ENCODE assay signal across 9 mouse cellular contexts in genomic region chr8:94785247-94785985, GRCm38 (mm10). TPM values are rescaled to one million over a fixed set of nuclear protein-coding genes. Genes with fewer than 3 reads are reported as not detected.
DNase-seq lines count a peak whose midpoint lies in the region; ATAC-seq and TF ChIP-seq lines count a peak whose summit lies in the region.
"Had no signal": no experiment of that assay in that cellular context is flagged by ENCODE, and none has a peak within 500 bp of the region (broad histone marks: within the 10 kb centered on the region; RNA-seq: fewer than 3 reads in every experiment).

No protein-coding gene starts in this region.

- TF ChIP-seq CTCF in layer of hippocampus, adult 2 months (conservative IDR thresholded peaks at IDR 0.05): peak; percentile 72
- peak; percentile 74 for TF ChIP-seq CTCF in liver, adult 2 months (IDR thresholded peaks at IDR 0.05; ENCODE audit: low read depth, low read length)

- no peak overlapping the region for H3K27ac ChIP-seq in layer of hippocampus, adult 2 months
- no peak overlapping the region for H3K27ac ChIP-seq in liver, adult 2 months (replicated peaks; ENCODE audit: insufficient read depth, low read depth, low read length)
- H3K27ac ChIP-seq: neural tube, embryonic 12.5 days had no signal

- H3K27me3 ChIP-seq in liver, adult 2 months (ENCODE audit: control insufficient read depth, insufficient read depth, low read length): no peaks in the 10 kb centered on the region
- H3K27me3 ChIP-seq: neural tube, embryonic 12.5 days had no signal

- H3K4me3 ChIP-seq in layer of hippocampus, adult 2 months: no peak overlapping the region
- H3K4me3 ChIP-seq in liver, adult 2 months (ENCODE audit: insufficient read depth, low read depth, low read length): no peak overlapping the region
- H3K4me3 ChIP-seq: neural tube, embryonic 12.5 days had no signal

- 63% methylated on average over 12 of the region's 12 CpGs for WGBS in liver, adult 2 months

- ATAC-seq in erythroblast, adult 5-6 weeks (replicated peaks; ENCODE audit: low FRiP score, poor library complexity, severe bottlenecking): peak; percentile 58

- no peaks in the 10 kb centered on the region for H3K79me2 ChIP-seq in liver, adult 2 months (ENCODE audit: control insufficient read depth, insufficient read depth, low read length)

- H3K4me1 ChIP-seq in liver, adult 2 months (ENCODE audit: control insufficient read depth, insufficient read depth, low read length): no peaks in the 10 kb centered on the region

- H3K9ac ChIP-seq in liver, adult 2 months (ENCODE audit: low read depth, low read length): no peak overlapping the region
- H3K9ac ChIP-seq: neural tube, embryonic 12.5 days had no signal

- no peak for TF ChIP-seq POLR2A in liver, adult 2 months (IDR thresholded peaks at IDR 0.05; ENCODE audit: extremely low read depth, insufficient read depth, low read length)

- no peak for DNase-seq in layer of hippocampus, adult 2 months (ENCODE audit: low spot score in 2 of 2)
- no peak for DNase-seq in layer of hippocampus, adult 9-10 months (ENCODE audit: low spot score)
- DNase-seq in NIH3T3 (ENCODE audit: low read depth): peak; percentile 71
- peak; percentile 61 for DNase-seq in liver, adult 2 months (ENCODE audit: extremely low read depth, low read depth, low spot score)
- DNase-seq in spleen, postnatal 10 days (ENCODE audit: low spot score in 2 of 2): peak; percentile 74 to 87
- DNase-seq in layer of hippocampus, postnatal 25 days (ENCODE audit: extremely low spot score in 1 of 2, low spot score in 1 of 2): no peak
- DNase-seq in left cerebral cortex, postnatal 14 days (ENCODE audit: low spot score in 2 of 2): no peak

- intact Hi-C loops in left cerebral cortex, postnatal 14 days (cut with DNase I): no loop called here

- no peaks in the 10 kb centered on the region for H3K36me3 ChIP-seq in liver, adult 2 months (ENCODE audit: control insufficient read depth, insufficient read depth, low read length)
- H3K36me3 ChIP-seq: neural tube, embryonic 12.5 days had no signal

RNA-seq across cellular contexts. Expression of gene Cx3cl1, which starts 13.6 kb away (rescaled TPM):
- 100 to 1,000 TPM; 396 to 397 TPM for total RNA-seq in layer of hippocampus, adult 2 months (2021)
- total RNA-seq in erythroblast, adult 5-6 weeks (2015; ENCODE audit: low replicate concordance): 0.63 TPM in 1 of 2 replicates, not detected in the other
- 0.77 and 2.4 TPM in 2 replicates for total RNA-seq in erythroblast, adult 5-6 weeks (2017; ENCODE audit: low replicate concordance)
- 0.55 and 1.0 TPM in 2 replicates for total RNA-seq in liver, adult 2 months (2014; rRNA removed)
- polyA plus RNA-seq in liver, adult 2 months (2012; rRNA removed): 0.82 and 1.1 TPM in 2 replicates
- 100 to 1,000 TPM; 490 to 500 TPM for total RNA-seq in layer of hippocampus, postnatal 25 days (2021)
- total RNA-seq in left cerebral cortex, postnatal 14 days (2021): 100 to 1,000 TPM; 664 to 689 TPM

RNA-seq across cellular contexts. Expression of gene Ccl17, which starts 24.8 kb away (rescaled TPM):
- 1 to 10 TPM; 3.4 to 6.0 TPM for total RNA-seq in layer of hippocampus, adult 2 months (2021)
- total RNA-seq in erythroblast, adult 5-6 weeks (2015; ENCODE audit: low replicate concordance): not detected in 2 replicates
- 0.77 TPM in 1 of 2 replicates, not detected in the other for total RNA-seq in erythroblast, adult 5-6 weeks (2017; ENCODE audit: low replicate concordance)
- not detected in 2 replicates for total RNA-seq in liver, adult 2 months (2014; rRNA removed)
- polyA plus RNA-seq in liver, adult 2 months (2012; rRNA removed): 0.21 and 0.22 TPM in 2 replicates
- total RNA-seq in layer of hippocampus, postnatal 25 days (2021): 1 to 10 TPM; 3.3 to 5.2 TPM
- 10 to 100 TPM; 17.7 to 18.3 TPM for total RNA-seq in left cerebral cortex, postnatal 14 days (2021)
- polyA plus RNA-seq: neural tube, embryonic 12.5 days had no signal

RNA-seq across cellular contexts. Expression of gene Ccl22, which starts 40.0 kb away (rescaled TPM):
- total RNA-seq in layer of hippocampus, adult 2 months (2021): under 1 TPM in 1 of 2 experiments, not detected in 1; 0.37 TPM
- 1.0 and 2.5 TPM in 2 replicates for total RNA-seq in erythroblast, adult 5-6 weeks (2015; ENCODE audit: low replicate concordance)
- total RNA-seq in erythroblast, adult 5-6 weeks (2017; ENCODE audit: low replicate concordance): 0.68 and 1.4 TPM in 2 replicates
- total RNA-seq in liver, adult 2 months (2014; rRNA removed): 0.28 and 4.4 TPM in 2 replicates
- 0.24 and 0.32 TPM in 2 replicates for polyA plus RNA-seq in liver, adult 2 months (2012; rRNA removed)
- total RNA-seq in layer of hippocampus, postnatal 25 days (2021): not detected
- not detected for total RNA-seq in left cerebral cortex, postnatal 14 days (2021)
- polyA plus RNA-seq: neural tube, embryonic 12.5 days had no signal

RNA-seq across cellular contexts. Expression of gene Coq9, which starts 52.7 kb away (rescaled TPM):
- 10 to 100 TPM; 78.2 to 83.7 TPM for total RNA-seq in layer of hippocampus, adult 2 months (2021)
- total RNA-seq in erythroblast, adult 5-6 weeks (2015; ENCODE audit: low replicate concordance): 4.4 and 10.7 TPM in 2 replicates
- 27.3 and 54.5 TPM in 2 replicates for total RNA-seq in erythroblast, adult 5-6 weeks (2017; ENCODE audit: low replicate concordance)
- 148 and 183 TPM in 2 replicates for total RNA-seq in liver, adult 2 months (2014; rRNA removed)
- 280 and 359 TPM in 2 replicates for polyA plus RNA-seq in liver, adult 2 months (2012; rRNA removed)
- total RNA-seq in layer of hippocampus, postnatal 25 days (2021): 10 to 100 TPM; 81.5 to 96.6 TPM
- 10 to 100 TPM; 77.1 to 81.3 TPM for total RNA-seq in left cerebral cortex, postnatal 14 days (2021)

RNA-seq across cellular contexts. Expression of gene Ciapin1, which starts 52.7 kb away (rescaled TPM):
- 10 to 100 TPM; 60.9 to 67.2 TPM for total RNA-seq in layer of hippocampus, adult 2 months (2021)
- total RNA-seq in erythroblast, adult 5-6 weeks (2015; ENCODE audit: low replicate concordance): 16.7 and 30.3 TPM in 2 replicates
- total RNA-seq in erythroblast, adult 5-6 weeks (2017; ENCODE audit: low replicate concordance): 27.0 and 27.2 TPM in 2 replicates
- 9.5 and 11.9 TPM in 2 replicates for total RNA-seq in liver, adult 2 months (2014; rRNA removed)
- polyA plus RNA-seq in liver, adult 2 months (2012; rRNA removed): 48.9 and 57.3 TPM in 2 replicates
- total RNA-seq in layer of hippocampus, postnatal 25 days (2021): 10 to 100 TPM; 70.8 to 71.9 TPM
- 10 to 100 TPM; 73.9 to 76.7 TPM for total RNA-seq in left cerebral cortex, postnatal 14 days (2021)

Comparison
In these comparisons a context has a peak if more than half of its experiments do, and no peak if none do; other contexts are left out.
1. DNase-seq: peak in NIH3T3 (single experiment), liver, adult 2 months (single experiment) and spleen, postnatal 10 days (2 of 2); none in layer of hippocampus, adult 2 months (0 of 2), layer of hippocampus, adult 9-10 months (single experiment), layer of hippocampus, postnatal 25 days (0 of 2) and left cerebral cortex, postnatal 14 days (0 of 2).
2. RNA of gene Cx3cl1, which starts 13.6 kb away (total RNA-seq): 664 to 689 TPM in left cerebral cortex, postnatal 14 days, 490 to 500 TPM in layer of hippocampus, postnatal 25 days and 396 to 397 TPM in layer of hippocampus, adult 2 months; 0.63 to 2.4 TPM in erythroblast, adult 5-6 weeks and 0.55 to 1.0 TPM in liver, adult 2 months; every median in the first group is over 100 times any median in the second.